Mouse (Mus musculus) spleen, adult 2 months (tissue): ENCODE results near the gene Nedd9. TPM values are rescaled to one million over a fixed set of nuclear protein-coding genes. Genes with fewer than 3 reads are reported as not detected.

Experiments
- DNase-seq, 2 experiments: peaks; one replicate each; pipeline versions ENCODE4 v3.0.0 to v3.0.0-alpha.2; 2012 to 2021; ENCODE audit warnings: low spot score in 2 of 2, low read depth in 1 of 2
- H3K27ac ChIP-seq: fragments of 200-500 bp; 2 replicates; pipeline ENCODE4 v1.5.1; 2012; ENCODE audit warnings: low read length, inconsistent platforms; ENCODE audit not compliant: insufficient read depth
- H3K27me3 ChIP-seq: fragments of 200-500 bp; 2 replicates; pipeline ENCODE4 v1.6.1; 2012; ENCODE audit warnings: mild to moderate bottlenecking, moderate library complexity, low read length, inconsistent platforms; ENCODE audit not compliant: control insufficient read depth, insufficient read depth
- H3K36me3 ChIP-seq: fragments of 200-500 bp; 2 replicates; pipeline ENCODE4 v1.6.1; 2012; ENCODE audit warnings: mild to moderate bottlenecking, low read length, inconsistent platforms; ENCODE audit not compliant: control insufficient read depth, insufficient read depth
- H3K4me1 ChIP-seq: fragments of 200-500 bp; 2 replicates; pipeline ENCODE4 v1.6.1; 2011; ENCODE audit warnings: inconsistent platforms; ENCODE audit not compliant: control insufficient read depth, insufficient read depth, insufficient read length
- H3K4me3 ChIP-seq: fragments of 200-500 bp; 2 replicates; pipeline ENCODE4 v1.5.1; 2011; ENCODE audit warnings: mild to moderate bottlenecking, inconsistent platforms; ENCODE audit not compliant: insufficient read depth, insufficient read length; ENCODE audit errors: extremely low read depth
- CTCF ChIP-seq: fragments of 200-500 bp; IDR thresholded peaks from 2 replicates; pipeline ENCODE4 v1.5.1; 2011; ENCODE audit warnings: mild to moderate bottlenecking, inconsistent platforms; ENCODE audit not compliant: insufficient read depth, insufficient read length, insufficient replicate concordance; ENCODE audit errors: extremely low read depth
- POLR2A ChIP-seq: fragments of 200-500 bp; IDR thresholded peaks from 2 replicates; pipeline ENCODE4 v1.6.1; 2011; ENCODE audit warnings: low read depth, low read length, inconsistent platforms
- WGBS: fragments of 180-500 bp; shearing (Covaris S2); methylation state at CpG from one replicate; pipeline ENCODE4 v1.1.7; 2018; 5-methylcytosine and 5-hydroxymethylcytosine counted together
- polyA plus RNA-seq: library from polyadenylated mRNA; depleted of rRNA; stranded (reverse); fragments of >200 nt; gene quantifications from 2 replicates; pipeline ENCODE4 v1.2.3, GENCODE M21; 2012

Gene Nedd9
- polyA plus RNA-seq, 1 experiment, result 45.3 TPM

DNA sequence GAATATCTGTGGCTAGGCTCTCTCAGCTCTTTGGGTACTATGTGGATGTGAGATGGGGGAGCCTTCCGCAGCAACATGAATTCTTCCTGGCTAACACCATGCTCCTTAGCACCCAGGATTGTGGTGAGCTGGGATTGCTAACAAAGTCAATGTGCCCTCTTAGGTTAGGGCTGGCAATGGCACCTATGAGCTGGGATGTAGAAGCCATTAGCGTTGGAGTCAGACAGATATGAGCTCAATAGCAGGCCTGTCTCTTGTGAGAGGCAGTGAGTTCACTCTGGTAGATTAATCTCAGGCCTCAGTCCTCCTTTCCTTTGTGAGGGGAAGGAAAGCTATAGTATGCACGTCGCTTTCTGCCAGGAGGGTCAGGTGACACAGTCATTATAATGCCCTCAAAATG is 157.1 kb downstream of the Nedd9 start:
- TF ChIP-seq CTCF (no peak), POLR2A (no peak)
- WGBS, result 94% methylated on average over 4 of the region's 4 CpGs
- Histone ChIP-seq H3K4me1 (peaks cover 8% of the 10 kb centered on the region), H3K36me3 (peaks cover 22% of the 10 kb centered on the region), H3K4me3 (no peak overlapping the region), H3K27me3 (no peaks in the 10 kb centered on the region), H3K27ac (no peak overlapping the region)
- DNase-seq, result no peak

DNA sequence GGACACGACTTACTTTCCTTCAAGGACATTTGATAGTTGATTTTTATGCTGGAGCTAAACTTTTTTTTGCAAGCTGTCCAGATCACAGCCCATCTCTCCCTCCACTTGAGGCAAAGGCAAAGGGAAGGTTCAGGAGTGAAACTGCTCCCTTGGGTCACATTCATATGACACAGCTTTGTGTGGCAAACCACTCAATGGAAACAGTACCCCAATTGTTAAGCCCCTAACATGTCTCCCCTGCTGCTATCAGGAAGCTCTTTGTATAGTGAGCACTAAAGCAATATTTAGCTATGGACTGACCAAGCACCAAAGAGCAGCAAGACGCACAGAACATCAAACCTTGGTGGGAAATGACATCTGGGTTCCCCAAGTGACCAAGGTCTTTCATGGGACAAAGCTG is 158.7 kb downstream of the Nedd9 start:
- DNase-seq, result no peak
- WGBS, result 81% methylated on average over 2 of the region's 2 CpGs
- TF ChIP-seq CTCF, result no peak
- TF ChIP-seq POLR2A, result no peak
- Histone ChIP-seq H3K4me3 (no peak overlapping the region), H3K36me3 (peaks cover 15% of the 10 kb centered on the region), H3K27ac (no peak overlapping the region), H3K4me1 (peaks cover 8% of the 10 kb centered on the region), H3K27me3 (no peaks in the 10 kb centered on the region)

DNA sequence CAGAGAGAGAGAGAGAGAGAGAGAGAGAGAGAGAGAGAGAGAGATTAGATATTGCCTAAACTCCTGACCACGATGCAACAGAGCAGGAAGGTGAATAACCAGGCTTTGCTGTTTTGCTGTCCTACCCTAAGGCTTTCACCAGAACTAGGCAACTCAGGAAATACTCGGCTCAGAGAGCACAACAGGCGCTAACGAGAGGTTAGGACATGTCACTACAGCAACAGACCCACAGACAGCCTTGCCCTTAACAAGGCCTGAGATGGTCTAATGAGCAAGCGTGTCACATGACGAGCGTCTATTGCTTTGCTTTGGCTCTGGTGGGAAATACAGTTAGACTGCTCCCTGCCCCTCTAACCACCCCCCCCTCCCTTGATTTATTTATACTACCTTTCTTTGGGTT is 159.6 kb downstream of the Nedd9 start:
- H3K4me3 ChIP-seq, result no peak overlapping the region
- peaks cover 15% of the 10 kb centered on the region for H3K36me3 ChIP-seq
- H3K27ac ChIP-seq, result no peak overlapping the region; the same call in 1 of the 2 replicates
- WGBS, result 38% methylated on average over 7 of the region's 7 CpGs
- H3K27me3 ChIP-seq, result no peaks in the 10 kb centered on the region
- H3K4me1 ChIP-seq, result peaks cover 8% of the 10 kb centered on the region
- TF ChIP-seq POLR2A (no peak), CTCF (no peak)
- DNase-seq, result peak in 1 of 2 experiments; percentile 15

- H3K27ac ChIP-seq, result no peak overlapping the region
- DNase-seq, result no peak
Observed at GRCm38 (mm10) chr13:41326134-41326533, 161.0 kb downstream of the Nedd9 start.

DNA sequence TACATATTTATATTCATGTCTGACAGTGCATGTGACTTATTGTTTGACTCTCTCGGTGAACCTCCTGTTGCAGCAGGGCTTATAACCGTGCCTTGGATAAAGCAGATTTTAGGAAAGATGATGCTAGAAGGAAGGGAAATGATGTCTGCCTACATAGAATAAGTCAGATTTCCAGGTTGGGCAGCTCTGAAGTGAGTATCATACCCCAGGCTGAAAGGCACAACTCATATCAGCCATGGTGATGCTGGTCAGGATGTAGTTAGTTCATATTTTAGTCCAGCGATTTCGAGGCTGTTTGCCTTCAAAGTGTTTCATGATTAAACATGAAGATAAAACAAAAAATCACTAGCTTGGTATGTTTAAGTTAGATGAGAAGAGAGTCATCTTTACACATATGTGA is 161.8 kb downstream of the Nedd9 start:
- Histone ChIP-seq H3K27ac (no peak overlapping the region), H3K27me3 (no peaks in the 10 kb centered on the region), H3K4me1 (peaks cover 8% of the 10 kb centered on the region), H3K36me3 (peaks cover 13% of the 10 kb centered on the region), H3K4me3 (no peak overlapping the region)
- TF ChIP-seq CTCF (no peak), POLR2A (no peak)
- WGBS, result 95% methylated on average over 4 of the region's 4 CpGs
- no peak for DNase-seq

More at GRCm38 (mm10) chr13:41326134-41326533, 161.0 kb downstream of the Nedd9 start:
- no peaks in the 10 kb centered on the region for H3K27me3 ChIP-seq
- TF ChIP-seq CTCF (no peak), POLR2A (no peak)
- H3K36me3 ChIP-seq, result peaks cover 13% of the 10 kb centered on the region
- no peak overlapping the region for H3K4me3 ChIP-seq
- peaks cover 8% of the 10 kb centered on the region for H3K4me1 ChIP-seq
- 81% methylated on average over 4 of the region's 4 CpGs for WGBS

DNA sequence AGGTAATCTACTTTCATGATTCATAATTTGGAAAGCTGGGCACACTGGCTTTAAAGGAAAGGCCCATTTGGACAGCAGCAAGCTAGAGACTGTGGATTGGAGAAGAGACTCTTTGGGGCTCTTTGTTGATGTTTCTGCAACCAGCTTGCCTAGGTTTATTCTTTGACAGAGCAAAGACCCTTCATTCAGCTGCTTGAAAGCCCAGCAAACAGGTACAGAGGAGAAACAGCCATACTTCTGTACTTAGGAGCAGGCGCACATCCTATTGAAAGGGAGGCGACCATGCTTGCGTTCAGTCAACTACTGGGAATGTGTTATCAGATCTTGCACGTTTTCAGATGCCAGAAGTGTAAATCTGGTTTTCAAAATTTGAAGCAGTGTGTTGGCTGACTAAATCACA is 162.5 kb downstream of the Nedd9 start:
- WGBS, result 86% methylated on average over 4 of the region's 4 CpGs
- no peaks in the 10 kb centered on the region for H3K27me3 ChIP-seq
- H3K27ac ChIP-seq, result no peak overlapping the region
- no peak for DNase-seq
- peaks cover 8% of the 10 kb centered on the region for H3K4me1 ChIP-seq
- H3K36me3 ChIP-seq, result peaks cover 12% of the 10 kb centered on the region
- TF ChIP-seq CTCF (no peak), POLR2A (no peak)
- H3K4me3 ChIP-seq, result no peak overlapping the region

- H3K4me1 ChIP-seq, result no peaks in the 10 kb centered on the region
- DNase-seq, result no peak
- WGBS, result 76% methylated on average over 3 of the region's 3 CpGs
- H3K27me3 ChIP-seq, result no peaks in the 10 kb centered on the region
- peaks cover 25% of the 10 kb centered on the region for H3K36me3 ChIP-seq
- H3K27ac ChIP-seq, result no peak overlapping the region
- H3K4me3 ChIP-seq, result no peak overlapping the region
- TF ChIP-seq POLR2A, result no peak
- TF ChIP-seq CTCF, result no peak
Observed at GRCm38 (mm10) chr13:41321433-41321832, 165.7 kb downstream of the Nedd9 start.
